Mouse (Mus musculus): ENCODE results near the gene Ifna11. TPM values are rescaled to one million over a fixed set of nuclear protein-coding genes. Genes with fewer than 3 reads are reported as not detected.
"Not testable (repeated sequence)": the region's sequence is repeated elsewhere in the genome, so short reads cannot be mapped to it uniquely, and the experiment has no call there.

Ifna11 gene
- polyA plus RNA-seq (2015; fragmentation: Nextera tagmentation; extraction: Ambion mirVana), result not detected in 2 replicates

DNA sequence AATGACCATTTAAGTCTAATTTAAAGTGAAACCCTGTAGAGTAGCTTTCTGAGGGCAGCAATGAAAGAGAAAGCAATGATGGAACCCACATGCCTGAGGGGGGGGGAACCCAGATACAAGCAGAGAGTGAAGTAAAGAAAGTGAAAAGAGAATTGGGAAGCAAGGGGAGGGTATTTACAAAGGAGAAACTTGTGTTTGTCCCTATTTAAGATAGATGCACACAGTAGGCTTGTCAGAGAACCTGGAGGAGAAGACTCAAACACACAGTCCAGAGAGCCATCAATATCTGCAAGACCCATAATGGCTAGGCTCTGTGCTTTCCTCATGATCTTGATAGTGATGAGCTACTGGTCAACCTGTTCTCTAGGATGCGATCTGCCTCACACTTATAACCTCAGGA is at the start of gene Ifna11:
Gene Ifna11, plus strand, starts transcription at position 301 of the 400 bp plus-strand sequence.
- Histone ChIP-seq H3K9me3 (replicated peaks) (no peaks in the 10 kb centered on the region), H3K4me2 (no peak within 1 kb of the TSS), H3K9ac (no peak within 1 kb of the TSS), H3K36me3 (no peaks in the 10 kb centered on the region), H3K4me1 (replicated peaks) (no peaks in the 10 kb centered on the region), H3K27me3 (no peaks in the 10 kb centered on the region), H3K4me3 (no peak within 1 kb of the TSS), H3K27ac (no peak within 1 kb of the TSS)
- no peak for ATAC-seq (replicated peaks; ENCODE audit: insufficient number of reproducible peaks, insufficient read depth, low FRiP score, low read depth)
- WGBS, result 73% methylated on average over 1 of the region's 1 CpGs

DNA sequence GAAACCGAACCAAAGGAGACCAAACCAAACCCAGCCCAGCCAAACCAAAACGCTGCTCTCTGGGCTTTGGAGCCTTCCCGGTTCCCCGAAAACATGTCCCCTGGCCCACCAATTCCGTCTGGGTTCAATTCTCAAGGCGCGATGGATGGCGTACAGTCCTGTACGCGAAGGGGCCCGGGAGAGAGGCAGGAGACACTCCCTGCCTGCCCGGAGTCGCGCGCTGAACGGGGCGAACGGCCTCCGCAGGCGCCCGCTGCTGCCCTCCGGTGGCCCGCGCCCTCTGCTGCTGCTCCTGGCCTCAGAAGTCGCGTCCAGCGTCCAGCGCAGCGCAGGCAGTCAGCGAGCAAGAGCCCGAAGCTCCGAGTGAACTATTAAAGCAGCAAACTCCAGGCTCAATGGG is 46.2 kb upstream of the Ifna11 start, which contains the start of gene Gm13290:
Gene Gm13290, plus strand, starts transcription at position 301 of the 400 bp plus-strand sequence.
- ATAC-seq (replicated peaks; ENCODE audit: insufficient number of reproducible peaks, insufficient read depth, low FRiP score, low read depth), result not testable (repeated sequence)
- WGBS, result no CpG with 5 or more reads among the region's 32 CpGs

DNA sequence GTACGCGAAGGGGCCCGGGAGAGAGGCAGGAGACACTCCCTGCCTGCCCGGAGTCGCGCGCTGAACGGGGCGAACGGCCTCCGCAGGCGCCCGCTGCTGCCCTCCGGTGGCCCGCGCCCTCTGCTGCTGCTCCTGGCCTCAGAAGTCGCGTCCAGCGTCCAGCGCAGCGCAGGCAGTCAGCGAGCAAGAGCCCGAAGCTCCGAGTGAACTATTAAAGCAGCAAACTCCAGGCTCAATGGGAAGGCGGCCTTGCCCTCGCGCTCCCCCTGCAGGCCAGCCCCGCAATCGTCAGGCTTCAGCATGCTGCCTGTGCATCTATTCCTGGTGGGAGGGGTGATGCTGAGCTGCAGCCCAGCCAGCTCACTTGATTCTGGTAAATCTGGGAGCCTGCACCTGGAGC is 43.1 kb upstream of the Ifna11 start, which contains the start of gene Gm13289:
Gene Gm13289, plus strand, starts transcription at position 301 of the 400 bp plus-strand sequence.
- not testable (repeated sequence) for ATAC-seq (replicated peaks; ENCODE audit: insufficient number of reproducible peaks, insufficient read depth, low FRiP score, low read depth); H3K27me3 ChIP-seq; H3K4me2 ChIP-seq; H3K4me3 ChIP-seq; H3K4me1 ChIP-seq (replicated peaks); H3K9ac ChIP-seq; H3K36me3 ChIP-seq; H3K27ac ChIP-seq; H3K9me3 ChIP-seq (replicated peaks)
- no CpG with 5 or more reads among the region's 29 CpGs for WGBS

More for the DNA sequence above, 46.2 kb upstream of the Ifna11 start, which contains the start of gene Gm13290:
- H3K4me1 ChIP-seq (replicated peaks); H3K4me3 ChIP-seq; H3K4me2 ChIP-seq; H3K36me3 ChIP-seq; H3K9ac ChIP-seq; H3K27me3 ChIP-seq; H3K9me3 ChIP-seq (replicated peaks); H3K27ac ChIP-seq: not testable (repeated sequence)

DNA sequence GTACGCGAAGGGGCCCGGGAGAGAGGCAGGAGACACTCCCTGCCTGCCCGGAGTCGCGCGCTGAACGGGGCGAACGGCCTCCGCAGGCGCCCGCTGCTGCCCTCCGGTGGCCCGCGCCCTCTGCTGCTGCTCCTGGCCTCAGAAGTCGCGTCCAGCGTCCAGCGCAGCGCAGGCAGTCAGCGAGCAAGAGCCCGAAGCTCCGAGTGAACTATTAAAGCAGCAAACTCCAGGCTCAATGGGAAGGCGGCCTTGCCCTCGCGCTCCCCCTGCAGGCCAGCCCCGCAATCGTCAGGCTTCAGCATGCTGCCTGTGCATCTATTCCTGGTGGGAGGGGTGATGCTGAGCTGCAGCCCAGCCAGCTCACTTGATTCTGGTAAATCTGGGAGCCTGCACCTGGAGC is 40.2 kb upstream of the Ifna11 start, which contains the start of gene Gm13272:
Gene Gm13272, plus strand, starts transcription at position 301 of the 400 bp plus-strand sequence.
- WGBS, result no CpG with 5 or more reads among the region's 29 CpGs
- H3K4me2 ChIP-seq; H3K4me3 ChIP-seq; H3K27ac ChIP-seq; H3K9me3 ChIP-seq (replicated peaks); H3K27me3 ChIP-seq; H3K36me3 ChIP-seq; H3K9ac ChIP-seq; ATAC-seq (replicated peaks; ENCODE audit: insufficient number of reproducible peaks, insufficient read depth, low FRiP score, low read depth); H3K4me1 ChIP-seq (replicated peaks): not testable (repeated sequence)

DNA sequence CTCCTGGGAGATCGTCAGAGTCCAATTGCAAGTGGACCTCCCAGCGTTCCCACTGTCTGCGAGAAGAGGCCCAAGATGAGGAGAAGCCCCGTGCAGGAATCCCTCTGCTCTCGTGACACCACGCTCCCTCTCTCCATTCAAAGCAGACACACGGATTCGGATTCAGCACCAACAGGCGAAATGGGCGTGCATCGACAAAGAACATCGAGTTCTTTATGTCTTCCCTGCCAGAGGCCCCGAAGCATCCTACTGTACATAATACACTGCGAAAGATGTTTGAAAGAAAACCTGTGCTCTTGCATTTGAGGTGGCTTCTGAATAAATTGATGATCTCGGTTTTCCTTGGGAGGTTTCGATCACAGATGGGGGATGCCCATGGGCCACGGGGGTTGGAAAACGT is 39.4 kb upstream of the Ifna11 start:
- H3K4me3 ChIP-seq; H3K4me1 ChIP-seq (replicated peaks); H3K27me3 ChIP-seq; H3K9ac ChIP-seq; H3K9me3 ChIP-seq (replicated peaks); H3K36me3 ChIP-seq; H3K4me2 ChIP-seq; ATAC-seq (replicated peaks; ENCODE audit: insufficient number of reproducible peaks, insufficient read depth, low FRiP score, low read depth); H3K27ac ChIP-seq: not testable (repeated sequence)
- 45% methylated on average over 16 of the region's 18 CpGs for WGBS

DNA sequence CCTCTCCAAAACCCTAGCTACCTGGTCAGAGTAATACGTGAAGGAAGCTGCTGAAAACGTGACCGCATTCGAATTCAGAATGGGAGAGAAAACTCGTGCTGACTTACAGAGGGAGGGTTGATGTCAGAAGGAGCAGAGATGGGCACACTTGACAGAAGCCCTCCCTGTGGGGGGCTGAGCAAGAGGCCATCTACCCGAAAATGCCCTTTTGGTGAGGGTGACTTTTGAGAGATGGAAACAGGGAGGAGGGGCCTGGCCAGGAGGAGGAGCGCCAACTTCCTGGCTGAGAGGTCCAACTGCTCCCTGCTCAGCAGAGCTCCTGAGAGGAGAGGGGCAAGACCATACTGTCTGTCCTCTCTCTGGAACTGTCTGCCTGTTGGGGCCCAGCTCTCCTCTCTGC is 37.9 kb upstream of the Ifna11 start, which contains the start of gene Ifnz:
Gene Ifnz, plus strand, starts transcription at position 301 of the 400 bp plus-strand sequence.
- WGBS, result 12% methylated on average over 5 of the region's 7 CpGs
- H3K36me3 ChIP-seq; H3K27me3 ChIP-seq; H3K9me3 ChIP-seq (replicated peaks); ATAC-seq (replicated peaks; ENCODE audit: insufficient number of reproducible peaks, insufficient read depth, low FRiP score, low read depth); H3K4me1 ChIP-seq (replicated peaks); H3K9ac ChIP-seq: not testable (repeated sequence)
- H3K4me3 ChIP-seq, result peak within 1 kb of the TSS; percentile 30
- H3K27ac ChIP-seq, result peak within 1 kb of the TSS; percentile 73
- peak within 1 kb of the TSS; percentile 56 for H3K4me2 ChIP-seq

DNA sequence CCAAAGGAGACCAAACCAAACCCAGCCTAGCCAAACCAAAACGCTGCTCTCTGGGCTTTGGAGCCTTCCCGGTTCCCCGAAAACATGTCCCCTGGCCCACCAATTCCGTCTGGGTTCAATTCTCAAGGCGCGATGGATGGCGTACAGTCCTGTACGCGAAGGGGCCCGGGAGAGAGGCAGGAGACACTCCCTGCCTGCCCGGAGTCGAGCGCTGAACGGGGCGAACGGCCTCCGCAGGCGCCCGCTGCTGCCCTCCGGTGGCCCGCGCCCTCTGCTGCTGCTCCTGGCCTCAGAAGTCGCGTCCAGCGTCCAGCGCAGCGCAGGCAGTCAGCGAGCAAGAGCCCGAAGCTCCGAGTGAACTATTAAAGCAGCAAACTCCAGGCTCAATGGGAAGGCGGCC is 37.4 kb upstream of the Ifna11 start:
- peak overlapping the region; percentile 30 for H3K4me3 ChIP-seq
- WGBS, result 0% methylated on average over 11 of the region's 31 CpGs
- H3K4me1 ChIP-seq (replicated peaks); H3K36me3 ChIP-seq; H3K27me3 ChIP-seq; H3K9ac ChIP-seq; ATAC-seq (replicated peaks; ENCODE audit: insufficient number of reproducible peaks, insufficient read depth, low FRiP score, low read depth); H3K9me3 ChIP-seq (replicated peaks): not testable (repeated sequence)
- H3K27ac ChIP-seq, result peak overlapping the region; percentile 73
- peak overlapping the region; percentile 56 for H3K4me2 ChIP-seq

DNA sequence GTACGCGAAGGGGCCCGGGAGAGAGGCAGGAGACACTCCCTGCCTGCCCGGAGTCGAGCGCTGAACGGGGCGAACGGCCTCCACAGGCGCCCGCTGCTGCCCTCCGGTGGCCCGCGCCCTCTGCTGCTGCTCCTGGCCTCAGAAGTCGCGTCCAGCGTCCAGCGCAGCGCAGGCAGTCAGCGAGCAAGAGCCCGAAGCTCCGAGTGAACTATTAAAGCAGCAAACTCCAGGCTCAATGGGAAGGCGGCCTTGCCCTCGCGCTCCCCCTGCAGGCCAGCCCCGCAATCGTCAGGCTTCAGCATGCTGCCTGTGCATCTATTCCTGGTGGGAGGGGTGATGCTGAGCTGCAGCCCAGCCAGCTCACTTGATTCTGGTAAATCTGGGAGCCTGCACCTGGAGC is 34.4 kb upstream of the Ifna11 start, which contains the start of gene Gm13276:
Gene Gm13276, plus strand, starts transcription at position 301 of the 400 bp plus-strand sequence.
- not testable (repeated sequence) for H3K27ac ChIP-seq; H3K27me3 ChIP-seq; ATAC-seq (replicated peaks; ENCODE audit: insufficient number of reproducible peaks, insufficient read depth, low FRiP score, low read depth); H3K9me3 ChIP-seq (replicated peaks); H3K36me3 ChIP-seq; H3K4me1 ChIP-seq (replicated peaks); H3K4me3 ChIP-seq; H3K4me2 ChIP-seq; H3K9ac ChIP-seq
- WGBS, result no CpG with 5 or more reads among the region's 27 CpGs

DNA sequence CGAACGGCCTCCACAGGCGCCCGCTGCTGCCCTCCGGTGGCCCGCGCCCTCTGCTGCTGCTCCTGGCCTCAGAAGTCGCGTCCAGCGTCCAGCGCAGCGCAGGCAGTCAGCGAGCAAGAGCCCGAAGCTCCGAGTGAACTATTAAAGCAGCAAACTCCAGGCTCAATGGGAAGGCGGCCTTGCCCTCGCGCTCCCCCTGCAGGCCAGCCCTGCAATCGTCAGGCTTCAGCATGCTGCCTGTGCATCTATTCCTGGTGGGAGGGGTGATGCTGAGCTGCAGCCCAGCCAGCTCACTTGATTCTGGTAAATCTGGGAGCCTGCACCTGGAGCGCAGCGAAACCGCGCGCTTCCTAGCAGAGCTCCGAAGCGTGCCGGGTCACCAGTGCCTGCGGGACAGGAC is 31.4 kb upstream of the Ifna11 start, which contains the start of gene Gm13277:
Gene Gm13277, plus strand, starts transcription at position 231 of the 400 bp plus-strand sequence.
- H3K27ac ChIP-seq; H3K36me3 ChIP-seq; H3K27me3 ChIP-seq; H3K4me3 ChIP-seq; H3K4me2 ChIP-seq; H3K9ac ChIP-seq; ATAC-seq (replicated peaks; ENCODE audit: insufficient number of reproducible peaks, insufficient read depth, low FRiP score, low read depth); H3K9me3 ChIP-seq (replicated peaks); H3K4me1 ChIP-seq (replicated peaks): not testable (repeated sequence)
- 0% methylated on average over 4 of the region's 28 CpGs for WGBS

DNA sequence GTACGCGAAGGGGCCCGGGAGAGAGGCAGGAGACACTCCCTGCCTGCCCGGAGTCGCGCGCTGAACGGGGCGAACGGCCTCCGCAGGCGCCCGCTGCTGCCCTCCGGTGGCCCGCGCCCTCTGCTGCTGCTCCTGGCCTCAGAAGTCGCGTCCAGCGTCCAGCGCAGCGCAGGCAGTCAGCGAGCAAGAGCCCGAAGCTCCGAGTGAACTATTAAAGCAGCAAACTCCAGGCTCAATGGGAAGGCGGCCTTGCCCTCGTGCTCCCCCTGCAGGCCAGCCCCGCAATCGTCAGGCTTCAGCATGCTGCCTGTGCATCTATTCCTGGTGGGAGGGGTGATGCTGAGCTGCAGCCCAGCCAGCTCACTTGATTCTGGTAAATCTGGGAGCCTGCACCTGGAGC is 28.5 kb upstream of the Ifna11 start, which contains the start of gene Gm13278:
Gene Gm13278, plus strand, starts transcription at position 301 of the 400 bp plus-strand sequence.
- H3K9me3 ChIP-seq (replicated peaks); H3K27me3 ChIP-seq; H3K4me3 ChIP-seq; H3K4me2 ChIP-seq; H3K4me1 ChIP-seq (replicated peaks); H3K9ac ChIP-seq; ATAC-seq (replicated peaks; ENCODE audit: insufficient number of reproducible peaks, insufficient read depth, low FRiP score, low read depth); H3K27ac ChIP-seq; H3K36me3 ChIP-seq: not testable (repeated sequence)
- WGBS, result no CpG with 5 or more reads among the region's 28 CpGs

DNA sequence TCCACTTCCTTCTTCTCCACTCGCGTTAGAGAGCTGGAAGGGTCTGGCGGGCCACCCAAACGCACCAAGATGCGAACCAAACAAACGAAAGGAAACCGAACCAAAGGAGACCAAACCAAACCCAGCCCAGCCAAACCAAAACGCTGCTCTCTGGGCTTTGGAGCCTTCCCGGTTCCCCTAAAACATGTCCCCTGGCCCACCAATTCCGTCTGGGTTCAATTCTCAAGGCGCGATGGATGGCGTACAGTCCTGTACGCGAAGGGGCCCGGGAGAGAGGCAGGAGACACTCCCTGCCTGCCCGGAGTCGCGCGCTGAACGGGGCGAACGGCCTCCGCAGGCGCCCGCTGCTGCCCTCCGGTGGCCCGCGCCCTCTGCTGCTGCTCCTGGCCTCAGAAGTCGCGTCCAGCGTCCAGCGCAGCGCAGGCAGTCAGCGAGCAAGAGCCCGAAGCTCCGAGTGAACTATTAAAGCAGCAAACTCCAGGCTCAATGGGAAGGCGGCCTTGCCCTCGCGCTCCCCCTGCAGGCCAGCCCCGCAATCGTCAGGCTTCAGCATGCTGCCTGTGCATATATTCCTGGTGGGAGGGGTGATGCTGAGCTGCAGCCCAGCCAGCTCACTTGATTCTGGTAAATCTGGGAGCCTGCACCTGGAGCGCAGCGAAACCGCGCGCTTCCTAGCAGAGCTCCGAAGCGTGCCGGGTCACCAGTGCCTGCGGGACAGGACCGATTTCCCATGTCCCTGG is 25.7 kb upstream of the Ifna11 start, which contains the start of gene Gm13275:
Gene Gm13275, plus strand, starts transcription at position 552 of the 740 bp plus-strand sequence.
- H3K4me1 ChIP-seq (replicated peaks); H3K36me3 ChIP-seq; H3K4me2 ChIP-seq; ATAC-seq (replicated peaks; ENCODE audit: insufficient number of reproducible peaks, insufficient read depth, low FRiP score, low read depth); H3K27me3 ChIP-seq; H3K4me3 ChIP-seq; H3K9me3 ChIP-seq (replicated peaks); H3K9ac ChIP-seq; H3K27ac ChIP-seq: not testable (repeated sequence)
- WGBS, result 0% methylated on average over 14 of the region's 52 CpGs

Measured in heart, embryonic 15.5 days (tissue).